Mouse (Mus musculus): ENCODE measurements at regions not wholly inside any gene's neighbourhood (a gene's known extent, or its start where the extent isn't known, plus 50 kb on each side); places are given as distances from the start of the nearest gene placed in this dataset.

DNA sequence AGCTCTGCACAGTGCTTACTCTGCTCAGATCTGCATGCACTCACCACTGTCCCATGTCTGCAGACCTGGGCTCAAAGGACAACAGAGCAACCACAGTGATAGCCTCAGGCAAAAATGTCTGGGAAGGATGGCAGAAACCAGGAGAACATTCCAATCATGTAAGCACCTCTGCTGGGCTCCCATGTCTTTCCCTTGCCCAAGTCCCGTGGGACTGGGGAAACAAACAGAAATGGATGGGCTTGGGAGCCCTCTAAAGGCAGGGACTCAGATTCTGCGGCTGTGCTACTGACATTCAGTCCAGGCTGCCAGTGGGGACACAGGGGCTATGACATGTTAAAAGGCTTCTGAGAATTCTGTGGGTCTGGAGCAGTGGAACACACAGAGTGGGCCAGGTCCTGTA lies 128.8 kb upstream of the Dock1 start:
- DNase-seq = no peak

DNA sequence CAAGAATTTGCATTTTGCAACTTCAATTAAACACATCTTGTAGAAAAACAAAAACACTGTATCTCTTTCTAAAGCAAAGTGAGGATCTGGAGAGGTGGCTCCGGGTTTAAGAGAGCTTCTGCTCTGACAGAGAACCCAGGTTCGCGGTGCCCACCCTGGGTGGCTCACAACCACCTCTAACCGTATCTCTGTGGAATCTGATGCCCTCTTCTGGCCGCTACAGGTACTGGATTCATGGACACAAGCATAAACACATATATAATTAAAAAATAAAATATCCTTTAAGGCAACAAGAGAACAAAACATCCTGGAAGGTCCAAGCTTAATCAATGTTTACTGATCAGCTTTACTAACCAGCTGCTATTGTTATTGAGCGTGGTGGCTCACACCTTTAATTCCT lies 124.3 kb upstream of the Dock1 start:
- DNase-seq = no peak

DNA sequence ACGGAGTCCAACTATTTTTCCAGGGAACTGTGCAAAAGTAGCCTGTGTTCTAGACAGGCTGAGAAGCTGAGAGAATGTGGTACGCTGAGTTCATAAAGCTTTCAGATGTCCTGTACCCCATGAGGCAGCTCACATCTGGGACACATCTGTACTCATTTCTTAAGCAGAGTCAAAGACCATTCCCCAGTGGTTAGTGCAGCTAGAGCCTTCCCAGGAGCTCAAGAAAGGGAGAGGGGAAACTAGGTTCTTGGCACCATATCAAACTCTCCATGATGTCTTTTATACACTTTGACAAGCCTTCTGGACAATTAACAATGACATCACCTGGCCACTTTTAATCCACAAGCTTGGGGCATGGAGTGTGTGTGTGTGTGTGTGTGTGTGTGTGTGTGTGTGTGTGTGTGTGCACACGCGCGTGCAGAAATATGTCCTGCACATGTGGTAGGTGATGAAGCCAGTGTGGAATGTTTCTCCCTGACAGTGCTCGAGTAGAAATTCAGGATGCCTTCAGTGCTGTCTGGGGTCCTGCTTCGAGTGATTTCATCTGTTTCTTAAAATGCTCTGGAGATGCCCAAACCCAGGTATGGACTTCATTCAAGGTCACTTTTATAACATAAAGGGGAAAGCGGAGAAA lies 121.1 kb upstream of the Dock1 start:
- no peak for DNase-seq

DNA sequence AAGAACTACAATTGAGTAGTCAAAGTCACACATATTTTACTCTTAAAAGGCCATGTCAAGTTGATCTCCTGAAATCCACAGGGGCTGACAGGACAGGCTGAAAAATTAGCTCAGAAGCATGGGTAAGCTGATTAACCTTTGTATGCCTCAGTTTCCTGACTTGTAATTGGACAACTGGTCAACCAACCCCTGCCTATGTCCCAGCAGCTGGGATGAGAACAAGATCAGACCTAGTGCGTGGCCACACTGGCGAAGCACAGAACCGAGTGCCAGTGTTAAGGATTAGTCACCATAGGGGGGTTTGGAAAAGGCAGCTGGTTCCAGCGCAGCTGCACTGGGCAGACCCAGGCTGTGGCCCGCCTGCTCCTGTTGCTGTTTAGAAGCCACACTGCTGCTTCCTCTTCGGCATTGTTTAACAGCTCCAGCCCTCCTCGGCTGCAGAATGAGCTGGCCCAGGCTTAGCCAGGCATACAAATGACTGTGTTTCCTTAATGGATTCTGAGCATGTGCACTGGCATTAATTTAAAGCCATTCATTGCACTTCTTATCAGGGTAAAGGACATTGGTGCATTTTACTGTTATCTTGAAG lies 120.1 kb upstream of the Dock1 start:
- DNase-seq = peak; percentile 34

DNA sequence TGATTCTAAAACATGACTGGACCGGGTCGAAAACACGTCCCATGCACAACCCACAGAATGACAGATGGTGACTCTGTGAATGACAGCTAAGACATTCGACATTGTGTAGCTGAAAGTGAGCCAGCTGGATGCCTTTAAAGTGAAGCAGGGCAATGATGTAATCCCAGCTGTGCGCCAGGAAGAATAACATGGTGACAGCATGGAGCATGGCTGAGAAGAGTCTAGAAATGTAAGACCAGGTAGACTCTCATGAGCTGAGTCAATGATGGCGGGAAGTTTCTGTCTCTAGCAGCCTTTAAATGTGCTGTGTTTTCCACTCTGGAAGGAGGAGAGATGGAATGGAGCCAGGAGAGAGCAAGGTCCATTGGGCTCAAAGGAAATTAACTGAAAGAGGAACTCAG lies 118.4 kb upstream of the Dock1 start:
- peak; percentile 64 for DNase-seq

DNA sequence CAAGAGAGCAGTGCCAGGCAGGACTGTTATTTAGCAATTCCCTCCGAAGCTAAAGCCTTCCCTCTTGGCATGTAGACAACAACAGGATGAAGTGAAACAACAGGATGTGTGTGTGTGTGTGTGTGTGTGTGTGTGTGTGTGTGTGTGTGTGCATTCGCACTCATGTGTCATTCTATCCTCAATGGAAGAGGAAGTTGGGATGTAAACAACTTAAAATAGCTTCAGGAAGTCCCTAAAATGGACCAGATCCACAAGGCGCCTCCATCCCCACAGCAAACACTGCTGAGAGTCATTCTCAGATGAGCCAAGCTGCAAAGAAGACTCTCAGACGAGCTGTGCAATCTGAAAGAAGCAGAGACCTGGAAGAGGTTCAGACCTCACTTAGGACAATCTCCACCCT lies 114.4 kb upstream of the Dock1 start:
- DNase-seq = no peak

DNA sequence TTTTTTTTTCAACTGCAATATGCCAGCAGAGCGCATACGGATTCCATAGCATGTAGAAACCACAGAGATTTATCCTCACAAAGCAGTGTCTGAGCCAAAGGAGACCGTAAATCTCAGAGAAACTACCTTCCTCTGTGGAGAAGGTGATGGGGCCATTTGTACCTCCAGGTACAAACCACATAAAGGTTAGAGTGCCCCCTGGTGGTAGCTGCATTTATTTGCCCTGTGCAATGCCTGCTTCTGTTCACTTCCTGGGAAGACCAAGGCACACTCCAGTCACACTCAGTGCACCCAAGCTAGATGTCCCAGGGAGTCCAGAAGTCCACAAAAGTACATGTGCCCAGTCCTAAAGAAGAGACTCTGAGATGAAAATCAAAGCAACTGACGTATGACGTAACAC lies 104.1 kb upstream of the Dock1 start:
- DNase-seq = peak; percentile 83

DNA sequence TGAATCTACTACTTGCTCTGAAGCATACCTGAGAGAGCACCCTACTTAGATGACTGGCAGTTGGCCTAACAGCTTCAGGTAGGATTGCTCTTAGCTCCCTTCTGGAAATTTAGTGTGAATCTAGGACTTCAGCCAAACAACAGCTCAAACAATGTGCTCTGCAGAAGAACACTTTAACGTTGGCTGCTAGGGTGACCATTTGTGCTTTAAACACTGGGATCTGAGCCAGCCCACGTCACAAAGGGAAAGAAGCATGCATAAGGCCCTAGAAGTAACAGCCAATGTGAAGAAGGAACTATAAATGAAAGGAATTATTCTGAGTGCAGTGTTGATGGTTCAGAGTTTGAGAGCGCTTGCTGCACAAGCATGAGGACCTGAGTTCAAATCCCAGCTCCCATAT lies 101.2 kb upstream of the Dock1 start:
- DNase-seq = no peak

DNA sequence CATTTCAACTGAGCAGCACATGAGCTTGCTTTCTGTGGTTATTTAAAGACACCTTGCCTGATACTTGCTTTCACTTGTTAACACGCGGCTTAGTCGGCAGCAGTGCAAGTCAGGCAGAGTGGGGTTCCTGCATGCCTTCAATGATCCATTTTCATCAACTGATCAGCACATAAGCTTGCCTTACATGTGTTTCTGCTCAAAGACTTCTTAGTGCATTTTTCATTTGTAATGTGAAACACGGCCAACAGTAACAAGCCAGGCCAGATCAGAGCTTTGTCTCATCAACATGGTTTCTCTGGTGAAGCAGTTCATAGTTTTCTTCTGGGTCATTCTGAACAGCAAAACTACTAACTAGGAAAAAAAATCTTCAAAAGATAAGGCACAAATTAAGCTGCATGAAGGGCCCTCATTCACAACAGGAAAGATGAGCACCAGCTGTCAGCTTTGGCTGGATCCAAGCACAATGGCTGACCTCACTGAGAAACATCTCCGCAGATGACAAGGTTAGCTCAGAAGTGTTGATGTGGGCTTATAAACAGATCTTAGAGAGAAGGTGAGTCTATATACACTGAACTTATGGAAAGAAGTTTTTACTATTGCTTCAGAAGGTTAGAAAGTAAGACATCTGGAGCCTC lies 100.2 kb upstream of the Dock1 start:
- no peak for DNase-seq

DNA sequence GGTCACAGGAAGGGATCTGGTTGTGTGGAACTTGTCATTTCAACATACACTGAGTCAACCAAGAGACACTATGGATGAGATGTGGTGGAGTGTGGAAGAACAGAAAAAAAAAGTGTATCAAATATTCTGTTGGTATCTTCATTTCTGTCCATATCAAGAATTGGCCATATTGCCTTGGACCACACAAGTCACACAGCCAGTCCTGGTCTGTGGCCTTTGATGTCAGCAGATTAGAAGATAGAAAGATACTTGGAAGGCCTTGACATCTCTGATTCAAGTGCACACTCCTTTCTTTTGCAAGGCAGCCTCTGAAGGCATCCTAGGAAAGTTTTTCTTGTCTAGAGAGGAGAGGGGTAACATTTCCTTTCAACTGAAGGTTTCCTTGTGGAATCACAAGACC lies 88.7 kb upstream of the Dock1 start:
- DNase-seq = no peak

DNA sequence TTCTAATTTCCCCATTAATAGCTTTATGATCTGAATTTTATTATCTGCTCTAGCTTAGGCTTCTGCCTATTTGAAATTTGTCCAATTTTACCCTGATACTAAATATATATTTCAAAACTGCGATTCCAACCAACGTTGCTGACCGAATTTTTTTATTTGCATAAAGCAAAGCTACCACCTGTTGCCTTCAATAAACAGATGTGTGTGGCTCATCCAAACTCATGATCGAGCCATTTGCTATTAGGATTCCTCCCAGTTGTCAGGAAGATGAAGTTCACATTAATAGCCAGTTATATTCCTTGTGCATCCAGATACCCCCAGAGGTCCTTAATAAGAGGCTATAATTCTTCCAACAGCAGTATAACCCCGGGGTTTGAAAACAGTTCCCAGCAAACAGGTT lies 85.0 kb upstream of the Dock1 start:
- no peak for DNase-seq

DNA sequence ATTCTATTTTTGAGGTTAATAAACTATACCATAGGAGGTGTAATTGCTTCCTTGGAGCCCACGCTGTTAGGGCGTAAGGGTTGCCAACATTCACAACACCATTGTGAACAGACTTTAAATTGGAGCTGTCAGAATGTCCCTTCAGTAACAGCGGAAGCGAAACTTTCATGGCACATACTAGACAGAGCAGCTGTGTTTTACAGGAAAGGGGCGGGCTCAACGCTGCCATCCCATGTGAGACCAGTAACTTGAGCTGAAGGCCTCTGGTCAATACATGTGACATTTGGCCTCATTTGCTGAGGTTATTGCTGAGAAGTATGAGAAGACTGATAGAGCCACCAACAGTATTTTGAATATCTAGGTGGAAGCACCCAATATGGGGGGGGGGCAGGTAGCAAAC lies 83.5 kb upstream of the Dock1 start:
- no peak for DNase-seq

DNA sequence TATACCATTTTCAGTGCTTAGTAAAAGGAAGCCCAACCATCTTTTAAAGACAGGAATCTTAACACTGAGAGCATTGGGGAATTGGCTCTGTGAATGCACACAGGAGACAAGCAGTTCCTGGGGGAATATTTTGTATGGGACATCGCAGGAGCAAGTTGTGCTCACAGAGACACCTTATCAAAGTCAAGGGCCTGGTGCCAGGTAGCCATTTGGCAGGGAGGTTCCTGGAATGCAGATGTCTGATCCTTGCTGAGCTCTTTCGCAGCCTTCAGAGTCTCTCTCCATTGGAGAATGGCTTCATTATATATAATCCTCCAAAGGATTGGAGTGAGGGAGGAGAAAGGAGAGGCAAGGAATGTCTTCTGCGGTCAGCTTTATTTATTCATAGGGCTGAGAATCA lies 62.6 kb upstream of the Dock1 start:
- DNase-seq = no peak

DNA sequence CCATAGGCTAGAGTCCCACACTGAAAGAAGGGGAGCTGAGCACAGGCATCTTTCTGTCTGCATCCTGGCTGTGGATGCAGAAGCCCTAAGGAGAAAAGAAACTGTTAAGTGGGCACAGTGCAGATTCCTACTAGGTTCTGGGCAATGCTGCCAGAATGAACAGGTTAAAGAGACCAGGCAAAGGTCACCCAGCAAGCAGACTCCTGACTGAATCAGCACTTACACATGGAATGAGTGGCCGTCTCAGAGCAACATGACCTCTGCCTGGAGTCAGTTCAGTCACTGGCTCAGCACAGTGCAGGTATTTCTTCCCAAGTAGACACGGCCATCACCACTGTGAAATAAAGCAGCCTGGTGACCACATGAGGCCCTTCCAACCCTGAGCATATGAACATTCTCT lies 60.3 kb upstream of the Dock1 start:
- DNase-seq = peak; percentile 54

DNA sequence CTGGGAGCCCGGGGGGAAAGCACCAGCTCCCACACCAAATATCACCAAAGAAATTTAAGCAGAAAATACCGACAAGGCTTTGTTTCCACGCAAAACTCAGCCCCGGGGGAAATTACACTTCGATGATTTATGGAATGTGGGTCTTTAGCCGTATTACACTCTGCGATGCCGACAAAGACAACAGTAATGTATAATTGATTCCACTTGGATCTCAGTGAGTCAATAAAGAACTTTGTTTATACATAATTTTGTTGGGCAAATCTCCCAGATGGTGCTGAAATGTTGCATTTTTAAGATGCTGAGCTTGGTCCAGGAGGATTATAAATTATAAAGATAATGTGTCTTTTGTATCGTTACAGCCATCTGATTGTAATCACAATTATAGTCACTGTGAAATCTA lies 59.1 kb upstream of the Dock1 start:
- no peak for DNase-seq

DNA sequence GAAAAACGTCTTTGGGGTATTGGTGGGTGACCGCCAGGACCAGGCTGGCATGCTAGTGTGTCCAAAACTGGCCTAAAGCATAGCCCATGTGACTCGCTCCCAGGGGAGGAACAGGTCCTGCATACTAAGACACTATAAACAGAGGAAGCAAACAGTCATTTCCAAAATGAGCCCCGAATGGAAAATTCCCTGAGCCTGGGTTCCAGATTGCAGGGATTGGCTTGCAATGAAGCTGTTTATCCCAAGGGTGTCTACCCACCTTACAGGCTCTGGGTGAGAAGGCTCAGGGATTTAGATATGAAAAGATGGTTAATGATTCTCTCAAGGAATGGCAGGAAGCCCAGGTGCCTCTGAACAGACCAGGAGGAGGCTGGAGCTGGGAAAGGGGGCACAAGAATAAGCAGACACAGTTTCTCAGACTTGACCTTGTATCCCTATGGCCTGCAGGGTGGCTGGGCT lies 58.2 kb upstream of the Dock1 start:
- DNase-seq = peak; percentile 76

DNA sequence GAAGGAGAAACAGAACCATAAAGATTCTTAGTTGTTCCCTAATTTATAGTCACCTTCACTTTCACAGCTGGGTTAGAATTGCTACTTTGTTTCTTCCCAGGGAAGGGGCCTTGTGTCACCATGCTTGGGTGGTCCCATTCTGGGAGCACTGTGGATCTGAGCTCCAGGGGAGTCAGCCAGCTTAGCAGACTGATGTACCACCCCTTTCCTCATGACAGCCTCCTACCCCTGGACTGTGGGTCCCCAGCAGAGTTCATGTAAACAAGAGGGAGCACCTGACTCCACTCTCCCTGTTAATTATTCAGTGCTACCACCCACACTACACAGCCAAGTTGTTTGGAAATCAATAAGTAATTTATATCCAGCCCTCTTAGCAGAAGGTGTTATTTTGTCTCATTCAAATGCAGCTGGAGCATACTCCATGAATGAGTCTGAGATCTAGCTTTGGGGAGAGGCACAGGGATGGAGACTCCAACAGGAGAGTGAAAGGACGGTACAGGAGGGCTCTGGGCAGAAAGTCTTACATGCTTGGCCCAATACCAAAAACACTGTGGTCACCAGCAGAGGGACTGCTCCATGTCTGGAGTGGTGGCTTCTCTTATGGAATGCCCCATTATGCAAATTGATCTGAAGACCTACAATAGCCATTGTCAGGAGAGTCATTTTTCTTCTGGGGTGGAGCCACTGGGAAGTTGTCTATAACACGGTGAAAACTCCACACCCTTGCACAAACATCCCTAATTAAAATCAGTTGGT lies 51.1 kb upstream of the Dock1 start:
- DNase-seq = no peak

DNA sequence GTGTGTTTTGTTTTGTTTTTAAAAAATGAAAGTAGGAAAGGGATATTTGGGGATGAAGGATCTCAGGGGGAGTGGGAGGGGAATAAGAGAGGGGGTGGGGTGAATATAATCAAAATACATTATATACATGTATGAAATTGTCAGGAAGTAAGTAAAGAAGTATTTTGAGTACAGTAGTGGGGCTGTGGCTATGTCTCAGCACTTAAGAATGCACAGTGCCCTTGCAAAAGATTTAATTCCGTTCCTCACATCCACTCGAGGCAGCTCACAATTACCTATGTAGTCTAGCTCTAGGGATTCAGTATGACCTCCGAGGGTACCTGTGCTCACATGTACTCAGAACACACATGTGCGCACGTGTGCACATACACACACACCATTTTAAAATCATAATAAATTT lies 50.4 kb upstream of the Dock1 start:
- DNase-seq = no peak

Measured in kidney, adult 18-20 months (tissue).